Mouse (Mus musculus) ovary, adult 18-20 months (tissue): ENCODE measurements around the gene Jph4.

Experiments used
- DNase-seq: peaks from one replicate; pipeline ENCODE4 v3.0.0; 2022; ENCODE audit warnings: low spot score, mixed read lengths

The Jph4 gene

DNA sequence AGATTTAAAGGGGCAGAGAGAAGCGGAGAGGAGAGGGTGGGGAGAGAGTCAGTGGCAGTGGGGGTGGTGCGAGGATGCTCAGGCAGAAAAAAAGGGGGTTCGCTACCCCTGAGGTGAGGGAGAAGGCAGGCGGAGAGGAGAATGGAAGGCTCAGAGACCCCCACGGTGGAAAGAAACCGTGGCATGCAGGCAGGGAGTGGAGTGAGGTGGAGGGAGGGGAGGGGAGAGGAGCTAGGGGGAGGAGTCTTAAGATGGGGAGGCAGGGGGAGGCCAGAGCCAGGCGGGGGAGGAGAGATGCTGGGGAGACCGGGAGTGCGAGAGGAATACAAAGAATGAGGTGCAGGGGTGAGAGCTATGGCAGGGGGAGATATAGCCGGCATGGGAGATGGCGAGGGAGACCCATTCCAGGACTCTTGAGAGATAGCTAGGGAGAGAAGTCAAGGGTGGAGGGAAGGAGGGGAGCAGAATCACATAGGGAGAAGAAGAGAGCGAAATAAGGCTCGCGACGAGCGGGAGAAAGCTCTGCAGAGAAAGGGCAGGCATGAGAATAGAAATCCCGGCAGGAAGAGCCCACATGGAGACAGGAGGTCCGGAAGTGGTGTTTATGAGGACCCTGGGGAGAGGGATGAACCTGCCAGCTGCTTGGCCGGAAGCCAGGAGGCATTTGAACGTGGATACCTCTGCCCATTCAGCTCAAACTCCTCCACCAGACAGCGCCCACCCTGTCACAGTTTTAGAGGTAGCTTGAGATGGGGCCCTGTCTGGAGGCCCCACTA, at the start of gene Jph4:
TSS of gene Jph4 (minus strand) at position 511 of the 776 bp plus-strand sequence.
- no peak for DNase-seq

DNA sequence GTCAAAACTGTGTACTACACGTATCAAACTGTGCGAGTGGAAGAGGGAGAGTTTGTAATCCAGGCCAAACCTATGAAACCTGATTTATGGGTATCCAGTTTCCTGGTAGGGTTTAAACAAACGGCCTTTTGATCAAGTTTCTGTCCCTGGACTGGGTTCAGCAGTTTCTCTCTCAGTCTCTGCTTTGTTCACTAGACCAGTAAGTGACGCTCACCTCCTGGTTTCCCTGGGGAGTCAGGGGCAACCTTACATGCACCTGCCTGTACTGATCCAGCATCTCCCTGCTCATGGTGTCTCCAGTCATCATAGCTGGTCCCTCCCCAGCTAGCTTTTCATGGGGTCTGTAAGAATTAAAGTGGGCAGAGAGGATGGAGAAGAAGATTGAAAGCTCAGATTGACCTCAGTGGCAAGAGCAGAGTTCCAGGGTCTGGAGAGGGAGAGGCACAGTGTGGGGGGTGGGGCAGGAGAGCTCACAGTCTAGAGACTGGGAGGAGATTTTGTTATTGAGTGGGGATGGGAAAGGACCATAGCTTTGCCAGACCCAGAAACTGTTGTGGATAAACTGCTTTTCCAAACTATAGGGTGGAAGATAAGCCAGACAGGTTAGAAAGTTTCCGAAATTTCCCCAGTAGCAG, 47.6 kb upstream of the Jph4 start:
- DNase-seq, result no peak

DNA sequence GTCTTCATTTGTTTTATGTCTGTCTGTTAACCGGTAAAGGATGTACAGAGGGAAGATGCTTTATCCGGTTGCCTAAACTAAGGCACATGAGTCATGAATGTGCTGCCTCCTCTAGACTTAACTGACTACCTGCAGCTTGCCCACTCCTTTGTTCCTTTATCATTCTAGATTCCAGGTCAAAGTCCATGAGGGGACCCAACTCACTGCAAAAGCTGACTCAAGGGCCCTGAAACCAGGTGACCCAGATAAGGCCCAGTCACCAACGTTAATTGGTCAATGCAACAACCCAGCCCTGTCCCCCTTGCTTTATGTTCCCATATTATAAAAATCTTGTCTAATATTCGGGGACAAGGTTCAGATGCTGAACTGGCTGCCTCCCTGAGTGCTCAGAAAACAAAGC, 45.4 kb upstream of the Jph4 start:
- no peak for DNase-seq

DNA sequence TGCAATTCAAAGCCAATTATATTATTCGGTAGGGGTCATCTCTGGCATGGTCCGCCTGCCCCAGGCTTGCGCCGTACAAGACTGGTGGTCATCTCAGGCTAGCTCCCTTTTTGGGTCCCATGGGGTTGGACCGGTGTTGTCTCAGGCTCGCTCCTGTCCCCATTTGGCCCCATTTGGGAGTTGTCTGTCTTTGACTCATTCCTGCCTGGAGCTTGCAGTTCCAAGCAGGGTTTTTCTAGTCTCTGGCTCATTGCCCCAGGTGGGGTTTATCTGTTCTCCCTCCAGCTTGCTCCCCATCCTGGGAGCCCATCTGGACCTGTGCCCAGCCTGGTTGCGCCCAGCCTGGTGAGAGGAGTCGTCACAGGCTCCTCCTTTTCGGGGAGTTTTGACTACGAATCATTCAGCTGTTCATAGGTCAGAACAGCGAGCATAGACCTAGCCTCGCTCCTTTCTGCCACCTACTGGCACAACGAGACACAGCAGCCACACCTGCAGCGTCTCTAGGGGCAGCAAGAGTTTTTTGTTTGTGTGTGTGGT, 44.4 kb upstream of the Jph4 start:
- peak; percentile 49 for DNase-seq

GRCm38 (mm10) chr14:55160251-55161071, 43.7 kb upstream of the Jph4 start:
- DNase-seq, result no peak

- no peak for DNase-seq
These were observed 40.8 kb upstream of the Jph4 start for GRCm38 (mm10) chr14:55157322-55158065.

DNA sequence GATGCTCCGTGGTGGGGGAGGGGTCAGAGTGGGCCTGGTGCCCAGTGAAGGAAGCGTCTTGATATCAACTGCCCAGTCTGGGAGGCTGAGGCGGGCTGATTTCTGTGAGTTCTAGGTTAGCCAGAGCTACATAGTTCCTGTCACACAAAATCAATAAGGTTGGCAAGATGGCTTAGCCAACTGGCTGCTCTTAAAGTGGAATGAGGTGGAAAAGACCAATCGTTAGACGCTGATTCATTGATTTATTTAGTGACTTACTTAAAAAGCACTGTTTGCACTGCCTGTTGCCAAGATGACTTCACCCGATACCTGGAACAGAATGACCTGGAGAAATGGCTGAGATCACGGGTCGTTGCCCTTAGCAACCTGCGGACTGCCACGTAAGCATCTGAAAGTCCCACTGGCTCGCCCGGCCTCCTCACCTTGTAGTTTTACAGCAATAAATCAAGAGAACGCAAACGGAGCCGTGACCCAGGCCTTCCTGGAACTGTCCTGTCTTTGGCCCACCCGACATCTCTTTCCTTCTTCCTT, 36.3 kb upstream of the Jph4 start:
- no peak for DNase-seq

DNA sequence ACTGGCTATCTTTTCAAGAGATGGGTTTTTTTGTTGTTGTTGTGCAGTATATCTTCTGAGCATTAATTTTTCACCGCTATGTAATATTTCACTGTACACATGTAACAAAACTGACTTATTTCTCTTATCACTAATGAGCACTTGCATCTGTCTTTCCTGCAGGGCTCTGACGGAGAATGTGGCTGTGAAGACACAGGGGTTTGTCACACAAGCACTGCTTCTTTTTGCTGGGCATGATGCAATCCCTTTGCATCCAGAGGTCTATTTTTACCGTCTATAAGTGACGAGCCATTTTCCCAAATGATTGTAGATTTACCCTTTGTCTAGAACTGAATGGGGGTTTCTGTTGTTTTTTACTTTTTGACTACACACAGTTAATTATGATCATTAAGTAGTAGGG, 35.4 kb upstream of the Jph4 start:
- DNase-seq, result no peak

DNA sequence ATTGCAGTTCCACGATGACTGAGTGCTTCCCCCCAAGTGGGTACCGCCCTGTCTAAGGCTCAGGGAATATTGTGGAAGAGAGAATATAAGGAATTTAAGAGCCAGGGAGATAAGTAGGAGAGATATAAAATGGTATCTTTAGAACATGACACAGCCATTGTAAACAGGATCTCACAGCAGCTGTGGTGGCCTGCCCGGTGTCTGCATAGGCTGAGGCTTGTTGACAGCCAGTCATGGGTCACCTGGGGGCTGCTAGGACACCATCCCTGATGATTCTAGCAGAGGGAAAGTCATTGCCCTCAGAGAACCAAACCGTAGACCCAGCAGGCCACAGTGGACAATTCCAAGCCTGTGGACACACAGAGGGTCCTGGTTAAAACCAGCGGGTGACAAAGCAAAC, 34.2 kb upstream of the Jph4 start:
- DNase-seq, result no peak

- no peak for DNase-seq
These were observed 32.3 kb upstream of the Jph4 start for GRCm38 (mm10) chr14:55149041-55149440.

DNA sequence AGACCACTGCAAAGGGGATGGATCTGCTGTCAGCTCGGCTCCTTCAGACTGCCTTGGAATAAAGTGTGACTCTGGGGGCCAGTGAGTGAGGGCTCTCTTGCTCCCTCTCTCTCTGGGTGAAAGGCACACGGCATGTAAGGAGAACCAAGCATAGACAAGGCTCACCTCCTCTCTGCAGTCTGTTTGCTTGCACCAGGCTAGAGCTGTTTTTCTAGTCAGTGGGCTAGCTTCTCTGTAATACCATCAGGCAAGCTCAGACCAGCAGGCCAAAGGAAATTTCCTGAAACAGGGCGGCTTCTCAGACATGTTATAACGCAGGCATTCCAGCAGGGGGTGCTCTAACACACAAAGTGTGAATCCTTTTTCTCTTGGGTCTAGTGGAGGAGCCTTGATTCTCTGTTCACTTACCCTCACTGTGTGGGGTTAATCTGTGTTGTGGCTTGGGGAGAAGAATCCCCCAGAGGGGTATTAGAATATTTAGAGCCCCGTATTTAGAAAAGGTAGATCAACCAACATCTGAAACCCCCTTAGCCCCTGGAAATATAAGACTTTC, 31.7 kb upstream of the Jph4 start:
- no peak for DNase-seq

GRCm38 (mm10) chr14:55146829-55147401, 30.2 kb upstream of the Jph4 start:
- peak; percentile 8 for DNase-seq

GRCm38 (mm10) chr14:55146324-55146723, 29.6 kb upstream of the Jph4 start:
- DNase-seq, result peak; percentile 13

GRCm38 (mm10) chr14:55139313-55139712, 22.6 kb upstream of the Jph4 start:
- no peak for DNase-seq

DNA sequence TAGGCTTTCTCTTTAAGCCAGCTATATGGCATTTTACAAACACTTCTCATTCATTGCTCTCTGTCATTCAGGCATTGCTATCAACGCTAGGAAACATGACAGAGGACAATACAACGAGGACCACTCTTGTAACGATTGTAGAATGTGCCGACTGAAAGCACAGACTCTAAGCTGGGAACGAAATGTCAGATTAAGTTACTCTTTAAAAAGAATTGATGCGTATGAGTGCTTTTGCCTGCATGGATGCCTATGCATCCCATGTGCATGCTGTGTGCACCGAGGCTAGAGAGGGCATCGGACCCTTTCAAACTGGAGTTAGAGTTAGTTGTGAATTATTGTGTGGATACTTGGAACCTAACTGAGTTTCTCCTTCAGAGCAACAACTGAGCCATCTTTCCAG, 18.9 kb upstream of the Jph4 start:
- no peak for DNase-seq

GRCm38 (mm10) chr14:55126521-55126920, 9.8 kb upstream of the Jph4 start:
- DNase-seq, result no peak

GRCm38 (mm10) chr14:55125711-55126110, 9.0 kb upstream of the Jph4 start:
- DNase-seq, result no peak

- DNase-seq, result no peak
These were observed 5.6 kb upstream of the Jph4 start for GRCm38 (mm10) chr14:55122359-55122758.

- DNase-seq, result peak; percentile 64
These were observed 5.2 kb upstream of the Jph4 start for GRCm38 (mm10) chr14:55121947-55122346.

- no peak for DNase-seq
These were observed 2.8 kb upstream of the Jph4 start for GRCm38 (mm10) chr14:55119421-55120134.
